Mouse (Mus musculus) midbrain, embryonic 13.5 days (tissue): Measurements from ENCODE around the gene Rpl36a-ps1. TPM values are rescaled to one million over a fixed set of nuclear protein-coding genes. Genes with fewer than 3 reads are reported as not detected.
"Not testable (repeated sequence)": the region's sequence is repeated elsewhere in the genome, so short reads cannot be mapped to it uniquely, and the experiment has no call there.

Experiments used
- ATAC-seq: fragments of 200-750 bp; cut with Nextera tagmentation; 2 replicates; pipeline ENCODE4 v1.8.0; 2017; ENCODE audit warnings: mild to moderate bottlenecking, moderate TSS enrichment, moderate library complexity
- H3K27ac ChIP-seq: fragments of 300-500 bp; sonication (generic); 2 replicates; pipeline ENCODE4 v1.5.1; 2015; ENCODE audit warnings: inconsistent platforms, mild to moderate bottlenecking, moderate library complexity
- H3K27me3 ChIP-seq: fragments of 300-500 bp; sonication (generic); 2 replicates; pipeline ENCODE4 v1.6.1; 2015; ENCODE audit warnings: mild to moderate bottlenecking, inconsistent platforms
- H3K36me3 ChIP-seq: fragments of 300-500 bp; sonication (generic); 2 replicates; pipeline ENCODE4 v1.6.1; 2015; ENCODE audit warnings: mild to moderate bottlenecking, inconsistent platforms
- H3K4me1 ChIP-seq: fragments of 300-500 bp; sonication (generic); replicated peaks from 2 replicates; pipeline ENCODE4 v1.6.1; 2015; ENCODE audit warnings: inconsistent platforms
- H3K4me2 ChIP-seq: fragments of 300-500 bp; sonication (generic); replicated peaks from 2 replicates; pipeline ENCODE4 v1.6.1; 2015; ENCODE audit warnings: moderate library complexity, mild to moderate bottlenecking, inconsistent platforms
- H3K4me3 ChIP-seq: fragments of 300-500 bp; sonication (generic); replicated peaks from 2 replicates; pipeline ENCODE4 v1.5.1; 2015; ENCODE audit warnings: mild to moderate bottlenecking, inconsistent platforms
- H3K9ac ChIP-seq: fragments of 300-500 bp; sonication (generic); replicated peaks from 2 replicates; pipeline ENCODE4 v1.6.1; 2015; ENCODE audit warnings: mild to moderate bottlenecking, inconsistent platforms
- H3K9me3 ChIP-seq: fragments of 300-500 bp; sonication (generic); 2 replicates; pipeline ENCODE4 v1.6.1; 2016; ENCODE audit warnings: mild to moderate bottlenecking, inconsistent platforms
- WGBS: fragments of 180-500 bp; shearing (Covaris S2); methylation state at CpG from one replicate; pipeline ENCODE4 v1.1.7; 2015; 5-methylcytosine and 5-hydroxymethylcytosine counted together
- polyA plus RNA-seq: library from polyadenylated mRNA; unstranded; fragments of >200 nt; fragmentation: Nextera tagmentation; extraction: Ambion mirVana; gene quantifications from 2 replicates; pipeline ENCODE4 v1.2.1, GENCODE M21; 2015

Gene Rpl36a-ps1
- 1.2 and 2.2 TPM in 2 replicates for polyA plus RNA-seq

DNA sequence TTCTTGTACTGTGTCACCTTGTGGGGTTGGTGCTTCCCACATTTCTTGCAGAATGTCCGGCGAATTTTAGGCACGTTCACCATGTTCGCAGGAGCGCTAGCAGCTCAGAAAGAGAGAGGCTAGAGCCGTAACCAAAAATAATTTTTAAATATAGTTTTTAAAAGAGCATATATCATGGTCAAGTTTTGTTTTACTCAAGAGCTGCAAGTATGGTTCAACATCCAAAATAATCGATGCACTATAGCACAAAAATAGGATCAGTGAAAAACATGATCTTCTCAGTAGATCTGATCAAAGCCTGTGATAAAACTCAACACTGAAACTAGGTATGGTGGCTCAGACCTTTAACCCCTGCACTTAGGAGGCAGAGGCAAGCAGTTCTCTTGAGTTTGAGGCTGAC, at the start of gene Rpl36a-ps1:
TSS of gene Rpl36a-ps1 (minus strand) at position 101 of the 400 bp plus-strand sequence.
- no peaks in the 10 kb centered on the region for H3K4me1 ChIP-seq
- H3K27ac ChIP-seq, result no peak within 1 kb of the TSS
- no peaks in the 10 kb centered on the region for H3K9me3 ChIP-seq
- H3K4me3 ChIP-seq, result no peak within 1 kb of the TSS
- WGBS, result 78% methylated on average over 7 of the region's 7 CpGs
- no peaks in the 10 kb centered on the region for H3K27me3 ChIP-seq
- no peaks in the 10 kb centered on the region for H3K36me3 ChIP-seq
- ATAC-seq, result no peak
- H3K9ac ChIP-seq, result no peak within 1 kb of the TSS
- no peak within 1 kb of the TSS for H3K4me2 ChIP-seq

- Histone ChIP-seq H3K27me3 (no peaks in the 10 kb centered on the region), H3K9me3 (no peaks in the 10 kb centered on the region), H3K4me2 (peak overlapping the region; percentile 73), H3K36me3 (peaks cover 9% of the 10 kb centered on the region), H3K4me1 (peaks cover 33% of the 10 kb centered on the region), H3K9ac (peak overlapping the region; percentile 62), H3K4me3 (peak overlapping the region; percentile 98; the same call in 1 of the 2 replicates), H3K27ac (0 out of 2 replicates have a peak overlapping the region, but pooled peaks have one; percentile 9)
- no peak for ATAC-seq
- WGBS, result 55% methylated on average over 1 of the region's 1 CpGs
Measured at GRCm38 (mm10) chr14:99043499-99043898, 49.4 kb upstream of the Rpl36a-ps1 start.

DNA sequence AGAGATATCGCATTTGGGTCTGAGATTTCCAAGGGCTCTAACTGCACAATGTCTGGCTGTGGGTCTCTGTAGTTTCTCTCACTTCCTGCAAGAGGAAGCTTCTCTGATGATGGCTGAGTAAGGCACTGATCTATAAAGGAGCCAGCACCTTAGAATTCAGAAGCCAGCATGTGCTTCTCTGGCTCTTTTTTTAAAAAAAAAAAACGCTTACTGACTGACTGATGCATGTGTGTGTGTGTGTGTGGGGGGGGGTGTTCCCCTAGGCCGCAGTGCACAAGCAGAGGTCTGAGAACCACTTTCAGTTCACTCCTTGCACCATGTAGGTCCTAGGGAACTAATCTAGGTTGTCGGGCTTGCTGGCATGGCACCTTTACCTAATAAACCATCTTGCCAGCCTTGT, 47.3 kb upstream of the Rpl36a-ps1 start:
- Histone ChIP-seq H3K4me1 (peaks cover 24% of the 10 kb centered on the region), H3K9me3 (no peaks in the 10 kb centered on the region)
- 77% methylated on average over 4 of the region's 4 CpGs for WGBS

GRCm38 (mm10) chr14:99039308-99039707, 45.2 kb upstream of the Rpl36a-ps1 start:
- peaks cover 25% of the 10 kb centered on the region for H3K36me3 ChIP-seq
- H3K4me2 ChIP-seq, ATAC-seq, H3K27ac ChIP-seq, H3K9ac ChIP-seq, H3K9me3 ChIP-seq, H3K4me3 ChIP-seq, H3K27me3 ChIP-seq: not testable (repeated sequence)
- peaks cover 16% of the 10 kb centered on the region for H3K4me1 ChIP-seq
- 43% methylated on average over 5 of the region's 5 CpGs for WGBS

More for the DNA sequence above, 47.3 kb upstream of the Rpl36a-ps1 start:
- Histone ChIP-seq H3K9ac (no peak overlapping the region), H3K4me2 (no peak overlapping the region), H3K4me3 (no peak overlapping the region), H3K27me3 (no peaks in the 10 kb centered on the region), H3K27ac (no peak overlapping the region), H3K36me3 (peaks cover 19% of the 10 kb centered on the region)
- no peak for ATAC-seq

DNA sequence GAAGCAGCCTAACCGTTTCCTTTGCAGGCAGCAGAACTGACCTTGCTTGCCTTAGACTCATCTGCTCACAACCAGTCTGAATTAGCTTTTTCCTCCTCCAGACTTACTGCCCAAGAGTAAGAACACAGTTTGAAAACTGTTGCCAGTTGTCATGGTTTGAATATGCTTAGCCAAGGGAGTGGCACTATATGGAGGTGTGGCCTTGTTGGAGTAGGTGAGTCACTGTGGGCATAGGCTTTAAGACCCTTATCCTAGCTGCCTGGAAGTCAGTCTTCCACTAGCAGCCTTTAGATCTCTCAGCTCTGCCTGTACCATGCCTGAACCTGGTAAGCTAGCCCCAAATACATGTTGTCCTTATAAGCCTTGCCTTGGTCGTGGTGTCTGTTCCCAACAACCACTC, 43.6 kb upstream of the Rpl36a-ps1 start:
- Histone ChIP-seq H3K4me2 (no peak overlapping the region), H3K27me3 (no peaks in the 10 kb centered on the region), H3K4me1 (peaks cover 7% of the 10 kb centered on the region), H3K9me3 (no peaks in the 10 kb centered on the region), H3K4me3 (no peak overlapping the region), H3K27ac (no peak overlapping the region), H3K9ac (no peak overlapping the region), H3K36me3 (peaks cover 29% of the 10 kb centered on the region)
- 88% methylated on average over 2 of the region's 2 CpGs for WGBS
- ATAC-seq, result no peak

DNA sequence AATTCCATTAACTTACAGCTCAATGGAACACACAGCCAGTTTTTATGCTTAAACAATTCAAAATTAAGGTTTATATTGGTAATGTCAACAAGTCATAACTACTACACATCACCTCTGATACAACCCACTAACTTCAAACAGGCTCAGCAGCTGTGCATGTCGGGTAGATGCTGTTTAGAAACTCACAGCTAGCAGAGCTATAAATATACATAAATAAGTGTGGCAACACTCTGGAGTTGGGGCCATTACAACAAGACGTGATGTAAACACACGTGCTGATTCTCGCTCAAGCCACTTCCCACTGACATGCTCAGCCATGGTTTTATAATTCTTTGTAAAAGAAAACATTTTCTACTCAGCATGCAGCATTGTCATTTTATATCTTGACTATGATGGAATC, 41.9 kb upstream of the Rpl36a-ps1 start:
- Histone ChIP-seq H3K4me1 (peaks cover under 1% of the 10 kb centered on the region; the same call in 1 of the 2 replicates), H3K27me3 (no peaks in the 10 kb centered on the region), H3K36me3 (peaks cover 35% of the 10 kb centered on the region), H3K4me2 (no peak overlapping the region), H3K9ac (no peak overlapping the region), H3K9me3 (no peaks in the 10 kb centered on the region), H3K4me3 (no peak overlapping the region), H3K27ac (no peak overlapping the region)
- no peak for ATAC-seq
- 89% methylated on average over 4 of the region's 4 CpGs for WGBS

GRCm38 (mm10) chr14:99034851-99035250, 40.7 kb upstream of the Rpl36a-ps1 start:
- ATAC-seq, H3K4me1 ChIP-seq, H3K27me3 ChIP-seq, H3K4me3 ChIP-seq, H3K9me3 ChIP-seq, H3K4me2 ChIP-seq, H3K9ac ChIP-seq, H3K27ac ChIP-seq: not testable (repeated sequence)
- WGBS, result 92% methylated on average over 8 of the region's 8 CpGs
- H3K36me3 ChIP-seq, result peaks cover 35% of the 10 kb centered on the region

GRCm38 (mm10) chr14:99032596-99032995, 38.5 kb upstream of the Rpl36a-ps1 start:
- Histone ChIP-seq H3K9ac (no peak overlapping the region), H3K4me2 (no peak overlapping the region), H3K9me3 (no peaks in the 10 kb centered on the region), H3K4me1 (peaks cover 6% of the 10 kb centered on the region), H3K36me3 (peaks cover 17% of the 10 kb centered on the region), H3K27me3 (no peaks in the 10 kb centered on the region), H3K27ac (no peak overlapping the region), H3K4me3 (no peak overlapping the region)
- no peak for ATAC-seq
- WGBS, result 89% methylated on average over 5 of the region's 5 CpGs

DNA sequence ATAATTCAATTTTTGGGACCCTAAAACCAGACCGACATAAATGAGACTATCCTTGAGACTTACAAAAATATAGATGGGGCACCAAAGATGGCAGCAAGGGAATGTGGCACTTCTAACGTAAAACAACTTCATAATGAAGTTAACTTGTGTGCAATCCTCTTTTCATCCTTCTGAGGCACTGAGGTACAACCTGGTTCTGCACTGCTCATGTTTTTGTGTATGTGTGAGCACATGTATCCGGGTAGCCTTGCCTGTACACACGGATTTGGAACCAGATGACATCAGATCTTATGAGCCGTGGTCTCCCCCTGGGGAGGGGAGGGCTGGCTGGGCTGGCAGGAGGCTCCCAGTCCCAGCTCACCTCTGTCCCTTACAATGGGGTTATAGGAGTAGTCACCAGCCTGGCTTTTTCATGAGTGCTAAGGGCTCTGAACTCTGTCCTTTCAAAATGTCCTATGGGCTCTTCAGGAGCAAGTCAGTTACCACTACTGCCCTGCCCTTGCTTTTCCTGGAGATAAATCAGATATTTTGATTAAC, 37.3 kb upstream of the Rpl36a-ps1 start:
- H3K4me2 ChIP-seq, result no peak overlapping the region
- no peaks in the 10 kb centered on the region for H3K9me3 ChIP-seq
- no peaks in the 10 kb centered on the region for H3K27me3 ChIP-seq
- peaks cover 17% of the 10 kb centered on the region for H3K36me3 ChIP-seq
- H3K4me3 ChIP-seq, result no peak overlapping the region
- H3K9ac ChIP-seq, result no peak overlapping the region
- H3K4me1 ChIP-seq, result peaks cover 6% of the 10 kb centered on the region
- H3K27ac ChIP-seq, result no peak overlapping the region
- peak; percentile 40; the same call in 1 of the 2 replicates for ATAC-seq
- WGBS, result 84% methylated on average over 5 of the region's 5 CpGs

DNA sequence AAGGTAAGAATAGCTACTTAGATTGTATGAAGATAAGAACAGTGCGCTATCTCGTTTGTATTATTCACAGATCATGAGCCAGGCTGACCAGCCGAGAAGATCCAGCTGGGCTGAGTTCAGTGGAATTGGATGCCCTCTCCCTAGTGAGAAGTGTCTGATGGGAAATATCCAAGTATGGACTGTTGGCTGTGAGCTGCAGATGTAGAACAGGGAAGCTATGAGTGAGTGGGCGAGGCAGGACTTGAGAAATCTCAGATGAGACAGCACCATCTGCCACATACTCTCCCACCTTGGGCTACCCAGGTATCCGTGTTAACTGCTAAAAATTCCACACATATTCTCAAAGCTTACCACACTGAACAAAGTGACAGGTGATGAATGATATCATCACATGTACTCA, 35.9 kb upstream of the Rpl36a-ps1 start:
- peaks cover 6% of the 10 kb centered on the region for H3K4me1 ChIP-seq
- H3K27me3 ChIP-seq, result no peaks in the 10 kb centered on the region
- no peak for ATAC-seq
- no peak overlapping the region for H3K4me2 ChIP-seq
- peaks cover 13% of the 10 kb centered on the region for H3K36me3 ChIP-seq
- no peaks in the 10 kb centered on the region for H3K9me3 ChIP-seq
- no peak overlapping the region for H3K9ac ChIP-seq
- 84% methylated on average over 5 of the region's 5 CpGs for WGBS
- no peak overlapping the region for H3K27ac ChIP-seq
- H3K4me3 ChIP-seq, result no peak overlapping the region

DNA sequence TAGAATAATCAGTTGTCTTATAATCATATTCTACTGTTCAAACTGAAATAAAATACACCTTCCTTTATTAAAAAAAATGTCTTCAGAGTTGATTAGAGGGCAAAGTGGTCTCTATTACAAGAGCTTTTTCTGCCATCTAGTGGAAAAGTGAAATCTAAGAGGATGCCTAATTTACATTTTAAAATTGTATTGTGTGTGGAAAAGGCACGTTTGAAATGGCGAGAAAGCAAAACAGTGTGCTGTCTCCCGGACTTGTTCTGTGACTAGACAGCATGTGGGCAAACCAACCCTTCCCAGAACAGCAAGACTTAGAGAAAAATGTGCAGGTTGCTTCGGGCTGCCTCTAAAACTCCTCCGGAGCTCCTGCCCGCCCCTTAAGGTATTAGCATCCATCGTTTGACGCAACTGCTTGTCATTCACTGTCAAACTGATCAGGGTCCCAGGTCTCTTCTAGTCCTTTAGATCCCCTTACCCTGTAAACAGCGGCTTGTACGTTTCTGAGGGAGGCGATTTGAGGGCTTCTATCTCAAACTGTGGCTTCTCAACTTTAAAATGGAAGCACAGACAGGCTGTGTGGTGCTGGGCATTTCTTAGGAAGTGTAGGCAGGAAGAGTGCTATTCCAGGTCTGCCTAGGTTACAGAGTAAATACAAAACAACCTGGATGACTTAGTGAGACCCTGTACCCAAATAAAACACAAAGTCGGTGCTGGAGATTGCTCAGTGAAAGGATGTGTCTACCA, 28.4 kb upstream of the Rpl36a-ps1 start:
- peak; percentile 48 for ATAC-seq
- Histone ChIP-seq H3K9ac (peak overlapping the region; percentile 56; the same call in 1 of the 2 replicates), H3K27ac (no peak overlapping the region), H3K9me3 (no peaks in the 10 kb centered on the region), H3K4me3 (peak overlapping the region; percentile 32), H3K4me1 (0 out of 2 replicates have a peak, but pooled peaks cover 2% of the 10 kb centered on the region), H3K27me3 (no peaks in the 10 kb centered on the region), H3K4me2 (peak overlapping the region; percentile 52), H3K36me3 (no peaks in the 10 kb centered on the region)
- WGBS, result 43% methylated on average over 12 of the region's 12 CpGs

GRCm38 (mm10) chr14:99019136-99019808, 25.2 kb upstream of the Rpl36a-ps1 start:
- Histone ChIP-seq H3K4me1 (0 out of 2 replicates have a peak, but pooled peaks cover 2% of the 10 kb centered on the region), H3K9ac (no peak overlapping the region), H3K4me2 (no peak overlapping the region), H3K9me3 (no peaks in the 10 kb centered on the region), H3K27ac (no peak overlapping the region), H3K36me3 (no peaks in the 10 kb centered on the region), H3K4me3 (no peak overlapping the region), H3K27me3 (no peaks in the 10 kb centered on the region)
- 64% methylated on average over 10 of the region's 10 CpGs for WGBS
- no peak for ATAC-seq
